Mouse (Mus musculus) CH12.LX (cell line): ENCODE data around the gene Mapkapk5. TPM values are rescaled to one million over a fixed set of nuclear protein-coding genes. Genes with fewer than 3 reads are reported as not detected.

Experiments
- DNase-seq: peaks from one replicate; pipeline ENCODE4 v3.0.0-alpha.2; 2013; ENCODE audit errors: extremely low read depth
- H3K27ac ChIP-seq: 2 replicates; pipeline ENCODE4 v1.5.1; 2012; ENCODE audit warnings: low read depth, mild to moderate bottlenecking, control low read depth, moderate library complexity; ENCODE audit not compliant: insufficient read depth
- H3K27me3 ChIP-seq: replicated peaks from 2 replicates; pipeline ENCODE3; 2012; ENCODE audit warnings: inconsistent platforms
- H3K36me3 ChIP-seq, 2 experiments: replicated peaks in 1 of 2; 2 replicates each; pipeline versions ENCODE3 to v1.6.1; 2012; ENCODE audit warnings: inconsistent platforms in 1 of 2, low read length in 1 of 2, mild to moderate bottlenecking in 1 of 2, mixed read lengths in 1 of 2, moderate library complexity in 1 of 2; ENCODE audit not compliant: control insufficient read depth in 1 of 2, insufficient read depth in 1 of 2
- H3K4me1 ChIP-seq, 2 experiments: 2 replicates each; pipeline ENCODE4 v1.6.1; 2012; ENCODE audit warnings: inconsistent platforms in 1 of 2, moderate library complexity in 1 of 2; ENCODE audit not compliant: insufficient read depth in 2 of 2, control insufficient read depth in 1 of 2
- H3K4me2 ChIP-seq: 2 replicates; pipeline ENCODE4 v1.6.1; 2012; ENCODE audit warnings: low read depth, mild to moderate bottlenecking, control low read depth; ENCODE audit not compliant: poor library complexity, insufficient read depth, severe bottlenecking
- H3K4me3 ChIP-seq, 3 experiments: fragments of 150-350 bp in 1 of 3; sonication (generic) in 1 of 3; replicated peaks in 1 of 3; 2 replicates each; pipeline versions ENCODE3 to v1.5.1; 2011 to 2012; ENCODE audit warnings: low read depth in 2 of 3, low read length in 2 of 3, mild to moderate bottlenecking in 2 of 3, moderate library complexity in 2 of 3, control low read depth in 1 of 3, improper control_type of control experiment in 1 of 3, inconsistent platforms in 1 of 3, mixed read lengths in 1 of 3; ENCODE audit not compliant: poor library complexity in 1 of 3
- H3K79me2 ChIP-seq: replicated peaks from 2 replicates; pipeline ENCODE4 v1.6.1; 2012; ENCODE audit warnings: mild to moderate bottlenecking, moderate library complexity; ENCODE audit not compliant: control insufficient read depth, poor library complexity, insufficient read depth, severe bottlenecking; ENCODE audit errors: extremely low read depth
- H3K9ac ChIP-seq: 2 replicates; pipeline ENCODE4 v1.6.1; 2012; ENCODE audit warnings: low read depth, mild to moderate bottlenecking, control low read depth, moderate library complexity; ENCODE audit not compliant: insufficient read depth
- H3K9me3 ChIP-seq: replicated peaks from 2 replicates; pipeline ENCODE3; 2012; ENCODE audit warnings: low read length, inconsistent platforms, mixed read lengths
- CHD2 ChIP-seq: IDR thresholded peaks from 2 replicates; pipeline ENCODE4 v1.6.1; 2011; ENCODE audit warnings: low read length, improper control_type of control experiment
- HCFC1 ChIP-seq: IDR thresholded peaks from 2 replicates; pipeline ENCODE4 v1.6.1; 2012; ENCODE audit warnings: low read depth, mild to moderate bottlenecking, inconsistent platforms, low read length, improper control_type of control experiment
- JUN ChIP-seq: IDR thresholded peaks from 2 replicates; pipeline ENCODE4 v1.6.1; 2011; ENCODE audit warnings: low read depth, mild to moderate bottlenecking, low read length, improper control_type of control experiment, moderate library complexity; ENCODE audit not compliant: insufficient read depth
- KAT2A ChIP-seq: IDR thresholded peaks from 2 replicates; pipeline ENCODE4 v1.6.1; 2012; ENCODE audit warnings: low read length, improper control_type of control experiment, inconsistent platforms; ENCODE audit not compliant: insufficient replicate concordance
- MAX ChIP-seq: IDR thresholded peaks from 2 replicates; pipeline ENCODE4 v1.6.1; 2011; ENCODE audit warnings: low read length, improper control_type of control experiment
- NRF1 ChIP-seq: IDR thresholded peaks from 2 replicates; pipeline ENCODE4 v1.6.1; 2014; ENCODE audit warnings: low read depth, mild to moderate bottlenecking, inconsistent platforms, low read length, improper control_type of control experiment, moderate library complexity
- POLR2A ChIP-seq: IDR thresholded peaks from 2 replicates; pipeline ENCODE4 v1.6.1; 2011; ENCODE audit warnings: low read depth, mild to moderate bottlenecking, improper control_type of control experiment, low read length
- UBTF ChIP-seq: IDR thresholded peaks from 2 replicates; pipeline ENCODE4 v1.6.1; 2012; ENCODE audit warnings: low read depth, mild to moderate bottlenecking, inconsistent platforms, low read length, improper control_type of control experiment, moderate library complexity
- ZC3H11A ChIP-seq: IDR thresholded peaks from 2 replicates; pipeline ENCODE4 v1.6.1; 2012; ENCODE audit warnings: low read depth, mild to moderate bottlenecking, inconsistent platforms, low read length, improper control_type of control experiment
- ZKSCAN1 ChIP-seq: IDR thresholded peaks from 2 replicates; pipeline ENCODE4 v1.6.1; 2012; ENCODE audit warnings: low read depth, inconsistent platforms, low read length, improper control_type of control experiment, borderline replicate concordance
- ZMIZ1 ChIP-seq: IDR thresholded peaks from 2 replicates; pipeline ENCODE4 v1.6.1; 2012; ENCODE audit warnings: low read depth, mild to moderate bottlenecking, inconsistent platforms, low read length, improper control_type of control experiment
- dilution Hi-C: fragments of 300-500 bp; cut with MboI; formaldehyde crosslinking; loops from 2 replicates; pipeline ENCODE4 v1.14.3; 2020; ENCODE audit warnings: low sequenced_read_pairs; ENCODE audit not compliant: extremely low pct_unique_long_range_greater_than_20kb, extremely low pct_ligation_motif_present
- in situ Hi-C: fragments of 300-500 bp; cut with MboI; formaldehyde crosslinking; loops from 3 replicates; pipeline ENCODE4 v1.14.3; 2019; ENCODE audit warnings: low sequenced_read_pairs, low pct_ligation_motif_present, low pct_unique_long_range_greater_than_20kb, mixed read lengths
- polyA plus RNA-seq: library from polyadenylated mRNA; unstranded; fragments of >175 nt; gene quantifications from 2 replicates; pipeline ENCODE4 v1.2.1, GENCODE M21; 2012; ENCODE audit warnings: low read depth; ENCODE audit not compliant: insufficient read length
- total RNA-seq, 2 experiments: library from RNA; depleted of rRNA; stranded (reverse); fragments of 300-350 nt in 1 of 2; fragments of >200 nt in 1 of 2; gene quantifications; 2 replicates each; pipeline ENCODE4 v1.2.3; 2012 to 2014

Gene Mapkapk5
- total and polyA plus RNA-seq, 3 experiments = 48.3 to 84.8 (median 82.9) TPM

GRCm38 (mm10) chr5:121592816-121593407, 47.2 kb upstream of the Mapkapk5 start:
- Histone ChIP-seq H3K27me3 (no peaks in the 10 kb centered on the region), H3K9me3 (no peaks in the 10 kb centered on the region), H3K9ac (peak overlapping the region; percentile 41), H3K79me2 (no peaks in the 10 kb centered on the region), H3K27ac (no peak overlapping the region), H3K4me3 (peak overlapping the region; percentile 53 to 87 (median 69)), H3K4me1 (peaks cover 5 to 33% of the 10 kb centered on the region in 2 experiments; a peak in 3 of 4 replicates), H3K36me3 (peaks cover 0 to 18% of the 10 kb centered on the region in 2 experiments), H3K4me2 (peak overlapping the region; percentile 67)
- DNase-seq = no peak
- TF ChIP-seq CHD2 (no peak), ZMIZ1 (no peak), ZC3H11A (no peak), NRF1 (no peak)
- dilution Hi-C loops (no loop called here), in situ Hi-C loops (no loop called here)

- Histone ChIP-seq H3K27ac (no peak overlapping the region), H3K4me1 (peaks cover 3 to 31% of the 10 kb centered on the region in 2 experiments; a peak in 2 of 4 replicates), H3K79me2 (no peaks in the 10 kb centered on the region), H3K4me3 (peak overlapping the region; percentile 53 to 87 (median 69)), H3K4me2 (peak overlapping the region; percentile 67; the same call in 1 of the 2 replicates), H3K36me3 (peaks cover 0 to 18% of the 10 kb centered on the region in 2 experiments), H3K9ac (peak overlapping the region; percentile 41; the same call in 1 of the 2 replicates), H3K27me3 (no peaks in the 10 kb centered on the region), H3K9me3 (no peaks in the 10 kb centered on the region)
- in situ Hi-C loops = no loop called here
- TF ChIP-seq KAT2A (no peak), UBTF (no peak), POLR2A (no peak), JUN (no peak), HCFC1 (no peak), MAX (no peak), ZKSCAN1 (no peak)
- DNase-seq = no peak
- dilution Hi-C loops = no loop called here
Measured at GRCm38 (mm10) chr5:121592064-121592815, 46.5 kb upstream of the Mapkapk5 start.
